Mouse (Mus musculus): ENCODE results near the gene Ppp1cc. TPM values are rescaled to one million over a fixed set of nuclear protein-coding genes. Genes with fewer than 3 reads are reported as not detected.

Ppp1cc gene
- polyA plus RNA-seq, 1 experiment from 2014 or later = 238 TPM

GRCm38 (mm10) chr5:122221085-122221484 lies 63.0 kb downstream of the Ppp1cc start:
- Histone ChIP-seq H3K27ac (replicated peaks; ENCODE audit: low read depth, low read length) (no peak overlapping the region), H3K4me3 (replicated peaks; ENCODE audit: low read depth, low read length) (no peak overlapping the region), H3K9me3 (ENCODE audit: control insufficient read depth, low read length) (no peaks in the 10 kb centered on the region), H3K4me1 (ENCODE audit: control insufficient read depth, insufficient read depth, low read length) (no peaks in the 10 kb centered on the region), H3K36me3 (ENCODE audit: control insufficient read depth, insufficient read depth, low read length) (no peaks in the 10 kb centered on the region), H3K27me3 (ENCODE audit: control insufficient read depth, insufficient read depth, low read length) (no peaks in the 10 kb centered on the region), H3K9ac (replicated peaks; ENCODE audit: low read length) (no peak overlapping the region), H3K4me2 (ENCODE audit: low read length) (no peak overlapping the region)
- WGBS = 93% methylated on average over 4 of the region's 4 CpGs
- no peak for DNase-seq
- ATAC-seq (ENCODE audit: low FRiP score, low TSS enrichment) = no peak

GRCm38 (mm10) chr5:122224291-122224690 lies 66.2 kb downstream of the Ppp1cc start:
- 92% methylated on average over 2 of the region's 2 CpGs for WGBS
- Histone ChIP-seq H3K4me2 (ENCODE audit: low read length) (no peak overlapping the region), H3K27ac (replicated peaks; ENCODE audit: low read depth, low read length) (no peak overlapping the region), H3K4me3 (replicated peaks; ENCODE audit: low read depth, low read length) (no peak overlapping the region), H3K36me3 (ENCODE audit: control insufficient read depth, insufficient read depth, low read length) (no peaks in the 10 kb centered on the region), H3K4me1 (ENCODE audit: control insufficient read depth, insufficient read depth, low read length) (no peaks in the 10 kb centered on the region), H3K27me3 (ENCODE audit: control insufficient read depth, insufficient read depth, low read length) (no peaks in the 10 kb centered on the region), H3K9ac (replicated peaks; ENCODE audit: low read length) (no peak overlapping the region), H3K9me3 (ENCODE audit: control insufficient read depth, low read length) (no peaks in the 10 kb centered on the region)
- no peak for ATAC-seq (ENCODE audit: low FRiP score, low TSS enrichment)
- no peak for DNase-seq

Other genes starting within 250 kb of the Ppp1cc start
- gene Cux2, start 108.2 kb upstream of the Ppp1cc start, polyA plus RNA-seq (2014; fragmentation: Nextera tagmentation; extraction: Ambion mirVana) = 25.5 and 28.8 TPM in 2 replicates
- 1.9 and 3.0 TPM in 2 replicates for gene Myl2, start 57.3 kb upstream of the Ppp1cc start, polyA plus RNA-seq (2014; fragmentation: Nextera tagmentation; extraction: Ambion mirVana)
- not detected in 2 replicates for gene Ccdc63, start 17.5 kb upstream of the Ppp1cc start, polyA plus RNA-seq (2014; fragmentation: Nextera tagmentation; extraction: Ambion mirVana)
- gene Hvcn1, start 48.5 kb downstream of the Ppp1cc start, polyA plus RNA-seq (2014; fragmentation: Nextera tagmentation; extraction: Ambion mirVana) = 1.8 and 2.5 TPM in 2 replicates
- gene Tctn1, start 106.2 kb downstream of the Ppp1cc start, polyA plus RNA-seq (2014; fragmentation: Nextera tagmentation; extraction: Ambion mirVana) = 6.2 and 6.6 TPM in 2 replicates
- 8.5 and 9.1 TPM in 2 replicates for gene Pptc7, start 126.1 kb downstream of the Ppp1cc start, polyA plus RNA-seq (2014; fragmentation: Nextera tagmentation; extraction: Ambion mirVana)
- 18.5 and 27.1 TPM in 2 replicates for gene Rad9b, start 196.0 kb downstream of the Ppp1cc start, polyA plus RNA-seq (2014; fragmentation: Nextera tagmentation; extraction: Ambion mirVana)
- 324 and 331 TPM in 2 replicates for gene Vps29, start 196.1 kb downstream of the Ppp1cc start, polyA plus RNA-seq (2014; fragmentation: Nextera tagmentation; extraction: Ambion mirVana)
- gene Gpn3, start 213.6 kb downstream of the Ppp1cc start, polyA plus RNA-seq (2014; fragmentation: Nextera tagmentation; extraction: Ambion mirVana) = 43.1 and 43.9 TPM in 2 replicates
- 155 and 164 TPM in 2 replicates for gene Fam216a, start 214.1 kb downstream of the Ppp1cc start, polyA plus RNA-seq (2014; fragmentation: Nextera tagmentation; extraction: Ambion mirVana)
- gene Arpc3, start 233.6 kb downstream of the Ppp1cc start, polyA plus RNA-seq (2014; fragmentation: Nextera tagmentation; extraction: Ambion mirVana) = 62.1 and 196 TPM in 2 replicates